Mouse (Mus musculus): Measurements from ENCODE around the gene Ccdc93.

GRCm38 (mm10) chr1:121549456-121549855 lies 118.6 kb downstream of the Ccdc93 start:
- TF ChIP-seq TAL1 (IDR thresholded peaks at IDR 0.05; ENCODE audit: low read length) (no peak), GATA1 (IDR thresholded peaks at IDR 0.05; ENCODE audit: low read length) (no peak)
